Mouse (Mus musculus) bone marrow macrophage, adult 2 months (primary cell): ENCODE measurements around the gene B3gnt3.

Experiments used
- CTCF ChIP-seq: IDR thresholded peaks from 2 replicates; pipeline ENCODE4 v1.5.1; 2012; ENCODE audit warnings: low read depth, mild to moderate bottlenecking, low read length, moderate library complexity
- POLR2A ChIP-seq: IDR thresholded peaks from 2 replicates; pipeline ENCODE4 v1.6.1; 2012; ENCODE audit warnings: mild to moderate bottlenecking, low read depth, low read length, borderline replicate concordance

DNA sequence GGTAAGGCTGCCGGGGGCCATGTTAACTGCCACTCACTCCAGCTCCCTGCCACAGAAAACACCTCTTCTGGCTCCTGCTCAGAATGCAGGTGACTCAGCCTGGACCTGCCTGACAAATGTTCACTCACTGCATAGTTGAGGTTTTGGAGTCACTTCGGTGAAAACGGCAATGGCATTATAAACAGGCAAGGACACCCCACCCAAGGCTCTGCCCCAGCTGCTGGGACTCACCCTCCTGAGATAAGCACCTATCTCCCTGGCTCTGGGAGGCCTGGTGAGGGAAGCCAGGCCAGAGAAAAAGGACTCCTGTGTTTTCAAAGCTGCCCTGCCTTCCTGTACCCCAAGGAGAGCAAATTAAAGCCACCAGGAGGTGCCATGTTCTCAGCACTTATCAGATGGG lies 1.3 kb upstream of the B3gnt3 start:
- no peak for TF ChIP-seq CTCF
- no peak for TF ChIP-seq POLR2A
